20 mouse cellular contexts compared by ENCODE assay signal in the genomic region with DNA sequence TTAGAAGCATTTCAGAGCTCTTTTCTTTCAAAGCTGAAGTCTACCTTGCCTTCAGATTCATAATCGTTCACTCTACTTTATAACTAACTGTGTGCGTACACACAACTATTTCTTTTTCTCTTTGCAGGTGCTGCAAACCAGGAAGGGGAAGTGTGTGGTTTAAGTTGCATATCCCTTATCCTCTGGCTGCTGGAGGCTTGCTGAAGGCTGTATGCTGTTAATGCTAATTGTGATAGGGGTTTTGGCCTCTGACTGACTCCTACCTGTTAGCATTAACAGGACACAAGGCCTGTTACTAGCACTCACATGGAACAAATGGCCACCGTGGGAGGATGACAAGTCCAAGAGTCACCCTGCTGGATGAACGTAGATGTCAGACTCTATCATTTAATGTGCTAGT. TPM values are rescaled to one million over a fixed set of nuclear protein-coding genes. Genes with fewer than 3 reads are reported as not detected.
DNase-seq lines count a peak whose midpoint lies in the region; ATAC-seq and TF ChIP-seq lines count a peak whose summit lies in the region.
"Had no signal": no experiment of that assay in that cellular context is flagged by ENCODE, and none has a peak within 500 bp of the region (broad histone marks: within the 10 kb centered on the region; RNA-seq: fewer than 3 reads in every experiment).

No protein-coding gene starts in this region.

- no peaks in the 10 kb centered on the region for H3K27me3 ChIP-seq in CH12.LX (replicated peaks)
- no peaks in the 10 kb centered on the region for H3K27me3 ChIP-seq in hindbrain, embryonic 11.5 days (ENCODE audit: control insufficient read depth, insufficient read depth, low read length)
- H3K27me3 ChIP-seq: heart, embryonic 12.5 days; kidney, embryonic 15.5 days; Patski had no signal

- peak overlapping the region; percentile 88 for H3K4me2 ChIP-seq in CH12.LX (ENCODE audit: insufficient read depth, low read depth, poor library complexity, severe bottlenecking)
- no peak overlapping the region for H3K4me2 ChIP-seq in hindbrain, embryonic 11.5 days (replicated peaks; ENCODE audit: low read depth, low read length)
- H3K4me2 ChIP-seq: heart, embryonic 12.5 days; kidney, embryonic 15.5 days; liver, embryonic 11.5 days; lung, embryonic 14.5 days had no signal

- H3K79me2 ChIP-seq in CH12.LX (replicated peaks; ENCODE audit: control insufficient read depth, extremely low read depth, insufficient read depth, poor library complexity, severe bottlenecking), result peaks cover 50% of the 10 kb centered on the region

- peak overlapping the region; percentile 93 for H3K27ac ChIP-seq in CH12.LX (ENCODE audit: insufficient read depth, low read depth)
- no peak overlapping the region for H3K27ac ChIP-seq in hindbrain, embryonic 11.5 days (ENCODE audit: low read depth, low read length)
- H3K27ac ChIP-seq: kidney, embryonic 15.5 days; left cerebral cortex, adult 2 months; limb, embryonic 10.5 days had no signal

- in situ Hi-C loops in CH12.LX (cut with MboI; ENCODE audit: low pct_ligation_motif_present, low pct_unique_long_range_greater_than_20kb, low sequenced_read_pairs), result no loop called here

- no peak for TF ChIP-seq EP300 in CH12.LX (IDR thresholded peaks at IDR 0.05; ENCODE audit: low read length)

- DNase-seq in thymus, postnatal 0 days (ENCODE audit: low spot score), result peak; percentile 38
- DNase-seq in thymus, adult 18-20 months, result no peak
- peak; percentile 81 for DNase-seq in CH12.LX (ENCODE audit: extremely low read depth)
- DNase-seq in induced T-regulatory cell, adult 2 months (ENCODE audit: low read depth), result peak; percentile 60
- DNase-seq in thymus, postnatal 25 days, result peak; percentile 19
- DNase-seq in adrenal gland, postnatal 25 days, result no peak
- DNase-seq in hindbrain, embryonic 11.5 days (ENCODE audit: low spot score), result no peak
- DNase-seq: cerebellum, postnatal 14 days; lung, embryonic 14.5 days; lung, postnatal 4 days; right cerebral cortex, postnatal 14 days had no signal

- dilution Hi-C loops in CH12.LX (cut with MboI; ENCODE audit: extremely low pct_ligation_motif_present, extremely low pct_unique_long_range_greater_than_20kb, low sequenced_read_pairs), result no loop called here

- H3K36me3 ChIP-seq in CH12.LX (replicated peaks in 1 of 2; ENCODE audit: control insufficient read depth in 1 of 2, insufficient read depth in 1 of 2, low read length in 1 of 2), result peaks cover 32 to 54% of the 10 kb centered on the region in 2 experiments
- no peaks in the 10 kb centered on the region for H3K36me3 ChIP-seq in hindbrain, embryonic 11.5 days (ENCODE audit: control insufficient read depth, insufficient read depth, low read length)

- no peaks in the 10 kb centered on the region for H3K9me3 ChIP-seq in CH12.LX (replicated peaks; ENCODE audit: low read length)
- H3K9me3 ChIP-seq in hindbrain, embryonic 11.5 days (ENCODE audit: control insufficient read depth, low read length), result no peaks in the 10 kb centered on the region
- H3K9me3 ChIP-seq: heart, embryonic 12.5 days; kidney, embryonic 15.5 days; limb, embryonic 10.5 days had no signal

- ATAC-seq in hindbrain, embryonic 11.5 days (ENCODE audit: low FRiP score), result no peak
- ATAC-seq in cerebellum, adult (ENCODE audit: insufficient number of reproducible peaks, low FRiP score, low TSS enrichment), result no peak
- ATAC-seq: forebrain, embryonic 14.5 days; midbrain, embryonic 16.5 days; Patski had no signal

- TF ChIP-seq CTCF in CH12.LX (conservative IDR thresholded peaks at IDR 0.05 in 1 of 2, IDR thresholded peaks at IDR 0.05 in 1 of 2; ENCODE audit: low read depth in 2 of 2, low read length in 2 of 2), result no peak

- H3K4me1 ChIP-seq in CH12.LX (ENCODE audit: control insufficient read depth in 1 of 2, insufficient read depth in 2 of 2), result peaks cover 17 to 72% of the 10 kb centered on the region in 2 experiments
- H3K4me1 ChIP-seq in hindbrain, embryonic 11.5 days (replicated peaks; ENCODE audit: control insufficient read depth, insufficient read depth, low read length), result no peaks in the 10 kb centered on the region
- H3K4me1 ChIP-seq: heart, embryonic 12.5 days; kidney, embryonic 15.5 days; limb, embryonic 10.5 days had no signal

- no peak for TF ChIP-seq RAD21 in CH12.LX (IDR thresholded peaks at IDR 0.05; ENCODE audit: low read depth, low read length)

- WGBS in hindbrain, embryonic 11.5 days, result 93% methylated on average over 4 of the region's 4 CpGs

- H3K4me3 ChIP-seq in CH12.LX (replicated peaks in 1 of 3; ENCODE audit: low read depth in 2 of 3, low read length in 2 of 3, poor library complexity in 1 of 3), result peak overlapping the region in 2 of 3 experiments; percentile 4 to 7
- H3K4me3 ChIP-seq in hindbrain, embryonic 11.5 days (ENCODE audit: low read depth, low read length), result no peak overlapping the region
- H3K4me3 ChIP-seq: heart, embryonic 12.5 days; kidney, embryonic 15.5 days; left cerebral cortex, adult 2 months; limb, embryonic 10.5 days had no signal

- TF ChIP-seq POLR2A in CH12.LX (IDR thresholded peaks at IDR 0.05; ENCODE audit: low read depth, low read length), result peak; percentile 52; the same call in 1 of the 2 replicates

- H3K9ac ChIP-seq in CH12.LX (ENCODE audit: insufficient read depth, low read depth), result peak overlapping the region; percentile 21; the same call in 1 of the 2 replicates
- H3K9ac ChIP-seq in hindbrain, embryonic 11.5 days (ENCODE audit: low read depth, low read length), result no peak overlapping the region
- H3K9ac ChIP-seq: heart, embryonic 12.5 days; kidney, embryonic 15.5 days; lung, embryonic 14.5 days had no signal

TF ChIP-seq in CH12.LX, 34 proteins besides CTCF, POLR2A, EP300 and RAD21:
- TF ChIP-seq CHD2 (IDR thresholded peaks at IDR 0.05; ENCODE audit: low read length) (no peak), MEF2A (IDR thresholded peaks at IDR 0.05; ENCODE audit: borderline replicate concordance, low read depth, low read length) (no peak), TCF12 (IDR thresholded peaks at IDR 0.05; ENCODE audit: low read depth, low read length) (no peak), ZMIZ1 (IDR thresholded peaks at IDR 0.05; ENCODE audit: low read depth, low read length) (no peak)

RNA-seq across cellular contexts. Expression of a gene that starts 21.6 kb away (rescaled TPM):
- 46.2 and 57.5 TPM in 2 replicates for polyA plus RNA-seq in thymus, postnatal 0 days (2015; fragmentation: Nextera tagmentation; extraction: Ambion mirVana)
- total RNA-seq in CH12.LX (2012; rRNA removed) (123 and 128 TPM in 2 replicates), CH12.LX (2014; rRNA removed) (110 and 112 TPM in 2 replicates)
- 97.4 and 102 TPM in 2 replicates for polyA plus RNA-seq in CH12.LX (2012; ENCODE audit: insufficient read length, low read depth)
- 41.4 and 43.5 TPM in 2 replicates for total RNA-seq in adrenal gland, postnatal 25 days (2021)
- 55.2 and 56.2 TPM in 2 replicates for polyA plus RNA-seq in hindbrain, embryonic 11.5 days (2014; fragmentation: Nextera tagmentation; extraction: Ambion mirVana)

RNA-seq across cellular contexts. Expression of a gene that starts 60.0 kb away (rescaled TPM):
- polyA plus RNA-seq in thymus, postnatal 0 days (2015; fragmentation: Nextera tagmentation; extraction: Ambion mirVana), result 2.7 and 4.0 TPM in 2 replicates
- 0.08 TPM in 2 replicates for total RNA-seq in CH12.LX (2012; rRNA removed)
- not detected in 2 replicates for total RNA-seq in CH12.LX (2014; rRNA removed)
- polyA plus RNA-seq in CH12.LX (2012; ENCODE audit: insufficient read length, low read depth), result 0.09 and 0.10 TPM in 2 replicates
- total RNA-seq in adrenal gland, postnatal 25 days (2021), result 10.1 and 11.7 TPM in 2 replicates
- polyA plus RNA-seq in hindbrain, embryonic 11.5 days (2014; fragmentation: Nextera tagmentation; extraction: Ambion mirVana), result 70.4 and 80.0 TPM in 2 replicates

Comparison
In these comparisons a context has a peak if more than half of its experiments do, and no peak if none do; other contexts are left out.
1. DNase-seq: peak in thymus, postnatal 0 days (single experiment), CH12.LX (single experiment), induced T-regulatory cell, adult 2 months (single experiment) and thymus, postnatal 25 days (single experiment); none in thymus, adult 18-20 months (0 of 2), adrenal gland, postnatal 25 days (single experiment) and hindbrain, embryonic 11.5 days (single experiment).
2. RNA of a gene that starts 60.0 kb away (polyA plus RNA-seq): 70.4 to 80.0 TPM in hindbrain, embryonic 11.5 days; 2.7 to 4.0 TPM in thymus, postnatal 0 days and 0.09 to 0.10 TPM in CH12.LX; every median in the first group is over 10 times any median in the second.